Mouse (Mus musculus) c-Kit-positive CD71-positive TER-119-positive erythroid progenitor cells, embryonic 14.5 days (primary cell): ENCODE data around the gene Nup98.
A peak's percentile ranks its signal among the peaks of the same experiment; 100 is the strongest.

Source experiments
- DNase-seq: peaks from one replicate; pipeline ENCODE4 v3.0.0-alpha.2; 2013; ENCODE audit warnings: low spot score

Gene Nup98

GRCm38 (mm10) chr7:102209756-102210721 lies at the start of gene Nup98, which contains the start of gene Pgap2:
TSS of gene Nup98 (minus strand) at chr7:102210176.
TSS of gene Pgap2 (plus strand) at chr7:102210208.
- peak; percentile 98 for DNase-seq

GRCm38 (mm10) chr7:102258753-102259152 lies 48.8 kb upstream of the Nup98 start:
- DNase-seq: no peak

DNA sequence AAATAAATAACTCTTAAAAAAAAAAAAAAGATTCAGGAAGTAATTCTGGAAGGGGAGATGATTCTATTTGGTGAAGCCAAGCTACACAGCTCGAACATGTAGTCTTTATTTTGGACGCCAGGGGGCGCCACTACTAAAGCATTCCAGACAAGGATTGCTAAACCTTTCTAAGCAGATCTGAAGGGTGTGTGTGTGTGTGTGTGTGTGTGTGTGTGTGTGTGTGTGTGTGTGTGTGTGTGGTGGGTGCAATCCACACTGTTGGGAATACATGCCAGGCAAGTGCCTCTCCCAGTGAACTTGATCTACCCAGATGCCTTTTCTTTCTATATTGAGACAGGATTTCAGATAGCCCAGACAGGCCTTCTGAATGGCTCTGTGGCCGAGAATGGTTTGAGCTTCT lies 48.2 kb upstream of the Nup98 start:
- DNase-seq: peak; percentile 75

- no peak for DNase-seq
Measured at GRCm38 (mm10) chr7:102256636-102257035, 46.7 kb upstream of the Nup98 start.

DNA sequence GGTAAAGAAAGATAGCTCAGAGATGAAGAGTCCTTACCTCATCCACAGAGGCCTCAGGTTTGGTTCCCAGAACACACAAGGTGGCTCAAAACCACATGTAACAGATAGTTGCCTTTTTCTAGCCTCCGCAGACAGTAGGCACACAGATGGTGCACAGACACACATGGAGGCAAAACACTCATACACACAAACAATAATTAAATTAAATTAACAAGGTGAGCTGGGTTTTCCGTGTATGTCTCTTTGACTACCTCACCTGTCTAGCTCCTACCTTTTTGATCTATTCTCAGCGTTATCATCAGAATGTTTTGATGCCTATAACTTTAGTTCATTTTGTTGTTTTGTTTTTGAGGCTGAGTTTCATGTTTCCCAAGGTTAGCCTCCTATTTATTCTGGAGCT lies 46.0 kb upstream of the Nup98 start, which contains the start of gene Rhog:
TSS of gene Rhog (minus strand) at position 101 of the 400 bp plus-strand sequence.
- DNase-seq: no peak

DNA sequence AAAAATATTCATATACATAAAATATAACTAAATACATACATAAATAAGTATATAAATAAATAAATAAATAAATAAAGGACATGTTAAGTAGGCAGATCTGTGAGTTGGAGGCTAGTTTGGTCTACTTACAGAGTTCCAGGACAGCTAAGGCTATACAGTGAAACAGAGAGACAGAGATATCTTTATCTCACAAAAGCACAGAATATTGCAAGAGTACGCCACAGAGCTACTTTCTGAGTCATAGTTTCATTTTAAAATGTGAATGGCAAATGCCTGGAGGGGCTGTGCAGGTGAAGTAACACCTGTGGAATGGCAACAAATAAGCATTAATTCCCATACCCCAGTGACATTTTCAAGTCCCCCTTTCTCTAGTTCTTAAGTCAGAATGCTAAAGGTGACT lies 43.7 kb upstream of the Nup98 start:
- DNase-seq: peak; percentile 43

GRCm38 (mm10) chr7:102250631-102251214 lies 40.7 kb upstream of the Nup98 start:
- DNase-seq: peak; percentile 84

GRCm38 (mm10) chr7:102249896-102250630 lies 40.1 kb upstream of the Nup98 start:
- DNase-seq: peak; percentile 69

DNA sequence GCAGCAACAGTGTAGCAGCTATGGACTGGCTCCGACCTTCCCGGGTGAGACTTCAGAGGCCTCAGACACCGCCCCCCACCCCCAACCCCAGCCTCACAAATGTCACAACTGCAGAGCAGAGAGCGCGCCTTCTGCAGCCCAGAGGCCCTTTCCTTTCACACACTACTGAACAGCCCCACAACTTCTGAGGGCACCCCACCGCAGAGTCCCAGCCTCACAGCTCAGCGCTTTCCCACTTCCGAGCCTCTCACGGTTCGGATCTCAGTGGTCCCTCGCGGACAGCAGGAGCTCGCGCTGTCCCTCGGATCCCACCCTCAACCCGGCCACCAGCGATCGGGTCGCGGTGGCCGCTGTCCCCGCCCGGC lies 39.5 kb upstream of the Nup98 start:
- DNase-seq: no peak

DNA sequence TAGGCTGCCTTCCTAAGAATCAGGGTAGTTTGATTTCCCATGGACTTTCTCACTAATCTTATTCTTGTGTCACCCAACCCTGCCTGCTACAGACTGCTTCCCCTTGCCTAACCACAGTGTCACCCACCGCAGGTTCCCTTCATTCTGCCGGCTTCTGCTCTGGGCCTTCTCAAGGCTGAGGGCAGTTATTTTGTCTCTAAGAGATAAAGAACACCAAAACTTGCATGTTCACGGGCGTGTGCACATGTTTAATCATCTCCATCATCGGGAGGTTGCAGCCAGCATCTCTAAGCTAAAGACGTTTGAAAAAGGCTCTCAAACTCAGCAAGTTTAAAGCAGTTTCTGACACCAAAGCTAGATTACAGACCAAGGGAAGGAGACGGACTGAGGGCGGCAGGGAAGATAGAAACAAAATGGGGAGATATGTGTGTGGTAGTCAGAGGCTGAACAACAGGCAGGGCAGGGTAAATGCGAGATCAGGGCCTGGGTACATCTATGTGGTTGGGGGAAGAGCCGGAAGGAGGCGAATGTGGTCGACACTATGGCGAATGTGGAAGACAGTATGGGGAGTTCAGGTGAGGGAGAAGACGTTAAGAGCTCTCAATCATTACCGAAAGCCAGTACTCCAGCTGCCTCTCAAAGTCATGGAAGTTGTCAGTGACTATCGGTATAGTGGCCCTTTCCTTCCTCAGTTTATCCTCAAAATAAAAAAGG lies 38.9 kb upstream of the Nup98 start:
- DNase-seq: peak; percentile 33

DNA sequence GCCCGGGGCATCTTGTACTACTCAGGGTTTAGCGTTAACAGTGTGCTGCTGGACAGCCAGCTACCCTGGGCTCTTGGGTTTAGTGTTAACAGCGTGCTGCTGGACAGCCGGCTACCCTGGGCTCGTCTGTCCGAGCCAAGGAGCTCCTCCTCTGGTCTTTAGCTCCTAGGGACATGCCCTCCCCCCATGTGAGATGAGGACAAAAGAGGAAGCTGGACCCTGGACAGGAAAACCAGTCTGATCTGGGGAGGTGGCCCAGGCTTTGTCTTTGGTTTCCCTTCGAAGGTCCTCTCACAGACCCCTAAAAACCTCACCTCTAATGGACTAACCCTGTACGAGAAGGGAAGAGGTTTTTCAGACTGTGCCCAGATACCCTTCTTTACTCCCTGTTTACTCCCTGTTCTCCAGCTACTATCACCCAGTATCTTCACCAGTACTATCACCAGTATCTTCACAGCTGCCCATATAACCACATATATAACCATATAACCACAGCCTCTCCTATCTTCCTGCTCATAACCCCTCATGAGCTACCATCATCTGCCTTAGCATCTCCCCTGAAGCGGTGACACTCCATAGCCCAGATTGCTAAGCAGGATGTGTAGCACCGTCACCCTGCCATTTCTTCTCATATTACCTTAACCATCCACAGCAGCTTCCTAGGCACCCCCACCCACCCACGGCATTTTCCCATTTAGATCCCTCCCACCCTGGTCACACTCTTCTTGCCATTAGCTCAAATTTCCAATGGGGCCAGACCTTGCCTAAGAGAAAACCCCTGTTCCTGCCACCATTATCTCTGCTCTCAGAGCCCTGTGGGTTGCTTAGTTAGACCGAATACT lies 37.2 kb upstream of the Nup98 start:
- no peak for DNase-seq

GRCm38 (mm10) chr7:102246265-102246664 lies 36.3 kb upstream of the Nup98 start:
- DNase-seq: no peak

DNA sequence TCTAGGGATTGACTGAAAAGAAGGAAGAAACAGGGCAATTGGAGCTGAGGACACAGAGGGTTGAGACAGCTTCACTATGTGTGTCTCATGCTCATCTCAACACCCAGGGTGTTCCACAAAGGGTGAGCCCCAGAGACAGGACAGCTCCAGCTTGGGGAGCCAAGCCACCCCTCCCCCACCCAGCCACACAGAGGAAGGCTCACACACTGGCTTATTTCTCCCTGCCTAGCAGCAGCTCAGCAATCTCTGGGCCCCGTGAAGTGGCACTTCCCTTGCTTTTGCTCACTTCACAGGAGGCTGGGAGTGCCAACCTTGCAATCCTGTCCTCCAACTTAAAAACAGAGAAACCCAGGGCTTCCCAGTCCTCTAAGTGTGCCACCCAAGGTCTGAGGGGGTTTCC lies 35.8 kb upstream of the Nup98 start:
- no peak for DNase-seq

- no peak for DNase-seq
Measured at GRCm38 (mm10) chr7:102244782-102245535, 35.0 kb upstream of the Nup98 start.

DNA sequence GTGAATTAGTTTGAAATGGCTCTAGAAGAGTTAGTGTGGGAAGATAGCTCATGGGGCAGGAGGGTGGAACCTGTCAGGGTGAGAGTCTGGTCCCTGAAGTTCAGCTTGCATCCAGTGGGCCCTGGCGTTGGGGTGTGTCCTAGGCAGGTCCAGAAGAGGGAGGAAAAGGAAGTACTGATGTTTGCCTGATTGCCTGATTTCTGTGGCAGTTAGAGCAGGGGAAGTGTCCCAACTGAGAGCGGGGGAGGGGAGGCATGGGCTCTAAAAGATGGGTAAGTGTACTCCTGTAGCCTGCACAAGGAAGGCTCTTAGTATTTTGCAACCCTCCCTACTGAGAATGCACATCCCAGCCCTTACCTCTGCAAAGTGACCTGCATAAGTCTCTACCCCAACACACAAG lies 33.9 kb upstream of the Nup98 start:
- DNase-seq: no peak

DNA sequence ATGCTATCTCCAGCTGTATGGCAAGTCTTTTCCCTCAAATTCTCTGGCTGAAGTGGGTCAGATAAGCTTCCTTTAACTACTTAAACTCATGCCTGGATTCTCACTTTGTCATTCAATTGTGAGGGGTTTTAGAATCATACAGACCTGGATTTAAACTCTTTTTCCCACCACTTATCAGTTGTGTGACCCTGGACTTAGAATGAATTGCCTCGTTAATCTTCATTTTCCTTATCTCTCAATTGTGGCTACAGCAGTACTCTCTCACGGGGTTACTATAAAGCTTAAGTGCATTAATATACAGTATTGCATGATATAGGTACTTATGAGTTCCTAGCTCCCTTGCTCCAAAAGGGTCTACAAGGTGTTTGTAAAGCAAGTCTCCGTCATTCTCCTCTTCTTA lies 32.9 kb upstream of the Nup98 start:
- DNase-seq: no peak

- DNase-seq: no peak
Measured at GRCm38 (mm10) chr7:102242371-102242770, 32.4 kb upstream of the Nup98 start.

GRCm38 (mm10) chr7:102239591-102239990 lies 29.6 kb upstream of the Nup98 start:
- no peak for DNase-seq

GRCm38 (mm10) chr7:102238686-102239286 lies 28.8 kb upstream of the Nup98 start:
- no peak for DNase-seq

DNA sequence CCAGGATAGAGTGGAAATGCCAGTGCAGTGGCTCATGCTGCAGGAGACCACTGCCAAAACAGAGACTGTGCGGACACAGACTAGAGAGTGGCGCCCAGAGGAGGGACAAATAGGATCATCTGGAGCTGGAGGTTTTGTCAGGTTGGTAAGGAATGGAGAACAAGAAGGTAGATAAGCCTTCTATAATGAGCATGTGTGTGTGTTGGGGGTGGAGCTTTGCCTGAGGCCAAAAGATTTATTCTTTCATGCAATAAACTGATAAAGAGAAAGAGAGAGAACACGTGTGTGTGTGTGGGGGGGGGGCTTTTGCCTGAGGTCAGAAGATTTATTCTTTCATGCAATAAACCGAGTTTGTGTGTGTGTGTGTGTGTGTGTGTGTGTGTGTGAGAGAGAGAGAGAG lies 23.1 kb upstream of the Nup98 start:
- no peak for DNase-seq
